Mouse (Mus musculus): ENCODE results near the gene Rps6kb2. TPM values are rescaled to one million over a fixed set of nuclear protein-coding genes. Genes with fewer than 3 reads are reported as not detected.
A peak's percentile ranks its signal among the peaks of the same experiment; 100 is the strongest.
"Not testable (repeated sequence)": the region's sequence is repeated elsewhere in the genome, so short reads cannot be mapped to it uniquely, and the experiment has no call there.

The Rps6kb2 gene
- total RNA-seq, 2 experiments from 2014 or later = 28.5 to 31.3 TPM

GRCm38 (mm10) chr19:4125741-4126696, 37.1 kb downstream of the Rps6kb2 start, which contains the start of gene Aip:
Gene Aip (minus strand): TSS chr19:4125858.
- intact Hi-C loops (cut with DNase I; ENCODE audit: low total_unique reads) = no loop called here
- DNase-seq = peak; percentile 99

- DNase-seq; intact Hi-C loops (cut with DNase I; ENCODE audit: low total_unique reads): not testable (repeated sequence)
These were observed 37.9 kb downstream of the Rps6kb2 start for GRCm38 (mm10) chr19:4125268-4125667.

- intact Hi-C loops (cut with DNase I; ENCODE audit: low total_unique reads) = no loop called here
These were observed 38.7 kb downstream of the Rps6kb2 start for GRCm38 (mm10) chr19:4124432-4124831.

GRCm38 (mm10) chr19:4122411-4123370, 40.5 kb downstream of the Rps6kb2 start:
- intact Hi-C loops (cut with DNase I; ENCODE audit: low total_unique reads) = no loop called here
- DNase-seq = no peak

More at GRCm38 (mm10) chr19:4124432-4124831, 38.7 kb downstream of the Rps6kb2 start:
- no peak for DNase-seq

- intact Hi-C loops (cut with DNase I; ENCODE audit: low total_unique reads); DNase-seq: not testable (repeated sequence)
These were observed 41.3 kb downstream of the Rps6kb2 start for GRCm38 (mm10) chr19:4121896-4122295.

- intact Hi-C loops (cut with DNase I; ENCODE audit: low total_unique reads) = no loop called here
- DNase-seq = peak; percentile 98
These were observed 41.9 kb downstream of the Rps6kb2 start for GRCm38 (mm10) chr19:4121097-4121805.

- intact Hi-C loops (cut with DNase I; ENCODE audit: low total_unique reads) = no loop called here
- DNase-seq = no peak
These were observed 42.7 kb downstream of the Rps6kb2 start for GRCm38 (mm10) chr19:4120496-4120895.

- intact Hi-C loops (cut with DNase I; ENCODE audit: low total_unique reads) = no loop called here
- DNase-seq = no peak
These were observed 43.3 kb downstream of the Rps6kb2 start for GRCm38 (mm10) chr19:4119716-4120487.

GRCm38 (mm10) chr19:4118350-4118749, 44.8 kb downstream of the Rps6kb2 start:
- no peak for DNase-seq
- intact Hi-C loops (cut with DNase I; ENCODE audit: low total_unique reads) = no loop called here

GRCm38 (mm10) chr19:4117006-4117405, 46.1 kb downstream of the Rps6kb2 start:
- intact Hi-C loops (cut with DNase I; ENCODE audit: low total_unique reads) = no loop called here
- no peak for DNase-seq

- intact Hi-C loops (cut with DNase I; ENCODE audit: low total_unique reads) = no loop called here
These were observed 47.3 kb downstream of the Rps6kb2 start for GRCm38 (mm10) chr19:4115816-4116215.

GRCm38 (mm10) chr19:4115144-4115543, 48.0 kb downstream of the Rps6kb2 start:
- DNase-seq = no peak
- intact Hi-C loops (cut with DNase I; ENCODE audit: low total_unique reads) = no loop called here

More at GRCm38 (mm10) chr19:4115816-4116215, 47.3 kb downstream of the Rps6kb2 start:
- no peak for DNase-seq

- DNase-seq = no peak
- intact Hi-C loops (cut with DNase I; ENCODE audit: low total_unique reads) = no loop called here
These were observed 48.6 kb downstream of the Rps6kb2 start for GRCm38 (mm10) chr19:4114551-4114950.

- DNase-seq = no peak
- intact Hi-C loops (cut with DNase I; ENCODE audit: low total_unique reads) = no loop called here
These were observed 49.3 kb downstream of the Rps6kb2 start for GRCm38 (mm10) chr19:4113806-4114230.

- peak; percentile 81 for DNase-seq
- intact Hi-C loops (cut with DNase I; ENCODE audit: low total_unique reads) = no loop called here
These were observed 49.9 kb downstream of the Rps6kb2 start for GRCm38 (mm10) chr19:4113186-4113805.

GRCm38 (mm10) chr19:4112063-4112960, 50.8 kb downstream of the Rps6kb2 start:
- intact Hi-C loops (cut with DNase I; ENCODE audit: low total_unique reads) = no loop called here
- DNase-seq = no peak

GRCm38 (mm10) chr19:4108535-4108934, 54.6 kb downstream of the Rps6kb2 start:
- intact Hi-C loops (cut with DNase I; ENCODE audit: low total_unique reads) = no loop called here

More at GRCm38 (mm10) chr19:4108535-4108934, 54.6 kb downstream of the Rps6kb2 start:
- DNase-seq = no peak
